Mouse (Mus musculus): ENCODE measurements around the gene Tap2.

DNA sequence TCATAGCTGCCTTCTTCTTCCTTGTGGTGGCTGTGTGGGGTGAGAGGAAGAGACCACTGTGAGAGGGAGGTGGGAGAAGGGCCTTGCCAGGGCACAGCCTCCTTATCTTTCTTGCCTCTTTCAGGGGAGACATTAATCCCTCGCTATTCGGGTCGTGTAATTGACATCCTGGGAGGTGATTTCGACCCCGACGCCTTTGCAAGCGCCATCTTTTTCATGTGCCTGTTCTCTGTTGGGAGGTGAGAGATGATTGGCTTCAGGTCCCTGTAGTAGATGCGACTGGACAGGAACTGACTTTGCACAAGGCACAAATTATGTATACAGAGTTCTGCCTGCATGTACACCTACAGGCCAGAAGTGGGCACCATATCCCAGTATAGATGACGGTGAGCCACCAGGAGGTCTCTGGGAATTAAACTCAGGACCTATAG, 2.4 kb downstream of the Tap2 start:
- TF ChIP-seq EP300 (IDR thresholded peaks at IDR 0.05; ENCODE audit: insufficient read depth, low read depth, low read length) (no peak), CTCF (IDR thresholded peaks at IDR 0.05; ENCODE audit: low read depth, low read length) (peak; percentile 1)

Data from ES-Bruce4 (cell line).